Mouse (Mus musculus): ENCODE data around the gene Il11ra1.

Gene Il11ra1

DNA sequence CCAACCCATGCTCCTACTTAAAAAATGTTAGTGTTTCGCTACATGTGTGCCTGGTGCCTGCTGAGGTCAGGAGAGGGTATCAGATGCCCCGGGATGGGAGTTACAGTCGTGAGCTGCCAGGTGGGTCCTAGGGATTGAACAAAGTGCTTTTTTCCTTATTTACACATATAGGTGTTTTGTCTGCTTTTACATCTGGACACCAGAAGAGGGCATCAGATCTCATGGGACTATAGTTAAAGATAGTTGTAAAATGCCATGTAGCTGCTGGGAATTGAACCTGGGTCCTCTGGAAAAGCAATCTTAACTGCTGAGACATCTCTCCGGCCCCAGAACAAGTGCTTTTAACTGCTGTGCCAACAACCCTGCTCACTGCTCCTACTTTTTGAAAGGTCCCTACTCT, 10.4 kb downstream of the Il11ra1 start:
- DNase-seq (ENCODE audit: low spot score): no peak

DNA sequence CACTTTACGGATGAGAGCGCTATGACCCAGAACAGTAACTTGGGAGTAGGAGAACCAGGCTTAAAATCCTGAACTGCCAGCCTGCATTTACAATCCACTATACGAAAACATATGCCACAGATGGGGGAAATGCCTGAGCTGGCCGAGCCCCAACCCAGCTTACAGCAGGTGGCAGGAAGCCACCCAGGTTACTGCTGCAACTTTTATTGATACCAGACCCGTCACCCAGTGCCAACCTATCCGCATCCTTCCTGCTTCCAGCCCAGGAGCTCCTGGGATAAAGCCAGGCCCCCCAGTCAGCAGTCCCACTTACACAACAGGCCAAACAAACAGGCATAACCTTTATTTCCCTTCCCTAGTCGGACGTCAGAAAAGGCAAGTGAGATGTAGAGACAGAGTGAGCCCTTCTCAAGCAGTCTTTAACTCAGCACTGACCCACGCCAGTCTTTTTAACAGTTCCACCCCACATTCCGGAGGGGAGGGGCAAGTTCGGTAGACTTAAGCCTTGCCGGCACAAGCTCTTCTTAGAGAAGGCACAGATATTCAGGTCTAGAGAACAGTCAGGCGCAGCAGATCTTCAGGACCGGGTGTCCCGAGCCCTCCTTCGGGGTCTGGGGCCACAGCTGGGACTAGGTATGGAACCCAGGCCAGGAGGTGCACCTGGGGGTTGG, 12.1 kb downstream of the Il11ra1 start:
- DNase-seq (ENCODE audit: low spot score): no peak

DNA sequence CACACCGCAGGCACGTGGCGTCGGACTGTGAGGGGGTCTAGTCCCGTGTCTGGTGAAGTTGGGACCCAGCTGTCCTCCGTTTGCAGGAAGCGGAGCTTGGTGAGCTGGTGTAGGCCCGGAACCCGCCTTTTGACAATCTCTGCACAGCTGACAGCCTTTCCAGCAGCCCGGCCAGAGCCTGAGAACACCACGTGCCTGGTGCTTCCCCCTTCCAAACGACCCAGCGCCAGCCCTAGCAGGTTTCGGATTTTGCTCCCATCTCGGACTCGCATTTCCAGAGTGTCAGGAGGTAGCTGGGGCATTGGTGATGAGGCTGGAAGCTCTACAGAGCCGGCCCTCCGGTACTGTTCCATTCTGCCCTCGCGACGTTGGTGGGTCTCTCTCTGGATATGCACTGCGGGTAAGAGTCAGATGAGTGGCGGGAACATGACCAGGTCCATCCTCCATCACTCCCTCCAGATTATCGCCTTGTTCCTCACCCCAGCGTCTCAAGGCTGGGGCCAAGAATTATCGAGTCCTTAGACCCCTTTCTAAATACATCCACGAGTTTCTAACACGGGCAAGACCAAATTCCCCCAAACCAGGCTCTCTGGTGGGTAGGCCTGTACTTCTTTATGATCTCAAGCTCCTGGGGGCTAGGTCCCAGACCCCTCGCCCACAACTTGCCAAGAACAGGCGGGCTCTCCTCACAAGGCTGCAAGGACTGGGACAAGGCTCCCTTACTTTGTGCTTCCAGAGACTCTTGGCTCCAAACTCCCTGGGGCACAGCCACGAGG, 12.8 kb downstream of the Il11ra1 start:
- DNase-seq (ENCODE audit: low spot score): no peak

DNA sequence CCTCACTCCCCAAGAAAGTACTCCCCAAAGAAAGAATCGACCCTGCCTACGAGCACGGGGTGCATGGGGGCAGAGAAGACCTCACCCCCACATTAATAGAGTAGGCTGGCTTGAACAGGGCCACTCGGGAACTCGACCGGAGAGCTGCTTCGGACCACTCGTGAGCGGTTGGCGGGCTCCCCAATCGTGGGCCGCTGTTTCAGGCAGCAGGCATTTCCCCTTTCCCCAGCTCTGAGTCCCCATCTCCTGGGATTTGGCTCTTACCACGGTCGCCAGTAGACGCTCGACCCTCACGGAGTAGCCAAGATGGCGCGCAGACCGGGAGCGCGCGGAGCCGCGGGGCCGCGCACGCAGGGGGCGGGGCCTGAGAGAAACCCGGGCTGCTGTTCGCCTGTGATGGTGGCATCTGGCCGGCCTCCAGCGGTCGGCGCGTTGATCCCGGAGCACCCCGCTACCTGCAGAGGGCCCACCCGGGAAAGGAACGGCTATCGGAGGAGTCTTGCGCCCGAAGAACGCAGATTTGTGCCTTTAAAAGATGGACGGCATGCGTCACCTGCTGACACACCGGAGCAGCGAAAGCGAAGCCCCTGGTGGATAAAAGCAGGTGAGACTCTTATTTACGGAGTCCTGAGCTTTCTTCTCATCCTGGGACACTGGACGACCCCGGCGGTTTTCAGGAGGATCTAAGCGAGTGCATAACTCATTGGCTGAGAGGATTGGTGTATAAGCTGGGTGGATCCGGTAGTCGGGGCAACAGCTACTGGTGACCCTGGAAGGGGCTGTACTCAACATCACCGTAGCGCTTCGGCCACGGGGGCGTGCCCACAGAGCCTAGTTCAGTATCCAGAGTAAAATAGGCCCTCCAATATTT, 13.6 kb downstream of the Il11ra1 start, which contains the start of gene Rpp25l:
Rpp25l (minus strand) TSS at position 338 of the 871 bp plus-strand sequence.
- peak; percentile 82 for DNase-seq (ENCODE audit: low spot score)

DNA sequence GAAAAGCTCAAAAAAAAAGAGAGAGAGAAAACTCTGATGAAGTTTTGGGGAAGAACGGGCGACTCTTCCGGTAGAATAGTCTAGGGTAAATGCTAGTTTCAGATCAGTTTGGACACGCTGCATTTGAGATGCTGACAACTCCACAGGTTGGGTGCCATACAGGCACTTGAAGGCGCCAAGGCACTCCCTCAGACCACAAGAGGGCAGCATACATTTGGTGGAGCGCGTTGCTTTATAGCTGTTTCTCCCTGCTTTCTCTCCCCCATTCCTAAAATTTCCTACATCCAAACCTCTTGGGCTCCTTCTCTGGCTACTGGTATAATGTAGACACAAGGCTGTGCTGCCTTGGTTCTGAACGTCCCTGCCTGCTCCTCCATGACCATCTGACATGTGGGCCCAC, 14.5 kb downstream of the Il11ra1 start:
- DNase-seq (ENCODE audit: low spot score): peak; percentile 84

DNA sequence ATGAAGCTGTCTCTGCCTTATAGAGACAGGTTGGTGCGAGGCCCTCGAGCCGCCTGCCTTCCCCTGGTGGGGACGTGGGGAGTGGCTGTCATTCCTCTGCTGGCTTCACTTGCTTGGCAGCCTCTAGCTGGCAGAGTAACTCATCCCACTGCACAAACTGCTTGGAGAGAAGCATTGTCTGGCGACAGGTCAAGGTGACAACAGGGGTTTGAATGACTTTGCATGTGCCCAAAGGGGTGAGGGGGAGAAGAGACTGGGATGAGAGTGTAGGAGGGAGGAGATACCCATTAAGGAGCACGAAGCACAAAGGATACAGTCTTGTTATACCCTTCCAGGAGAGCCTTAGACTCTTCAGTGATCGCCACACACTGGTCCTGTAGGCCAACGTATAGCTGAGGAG, 15.3 kb downstream of the Il11ra1 start:
- DNase-seq (ENCODE audit: low spot score): no peak

DNA sequence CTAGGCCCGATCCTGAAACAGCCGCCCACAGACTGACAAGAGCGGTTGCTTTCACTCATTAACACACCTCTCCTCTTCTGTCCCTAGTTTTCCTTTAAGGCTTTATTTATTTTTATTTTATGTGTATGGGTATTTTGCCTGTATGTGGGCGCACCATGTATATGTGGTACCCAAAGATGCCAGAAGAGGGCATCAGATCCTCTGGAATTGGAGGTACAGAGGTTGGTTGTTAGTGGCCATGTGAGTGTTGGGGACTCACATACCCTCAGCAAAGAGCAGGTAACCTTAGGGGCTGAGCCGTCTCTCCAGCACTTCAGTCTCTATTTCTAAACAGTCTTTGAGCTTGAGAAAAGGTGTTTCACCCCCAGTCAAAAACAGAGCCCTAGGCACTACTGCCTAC, 15.8 kb downstream of the Il11ra1 start:
- peak; percentile 70 for DNase-seq (ENCODE audit: low spot score)

DNA sequence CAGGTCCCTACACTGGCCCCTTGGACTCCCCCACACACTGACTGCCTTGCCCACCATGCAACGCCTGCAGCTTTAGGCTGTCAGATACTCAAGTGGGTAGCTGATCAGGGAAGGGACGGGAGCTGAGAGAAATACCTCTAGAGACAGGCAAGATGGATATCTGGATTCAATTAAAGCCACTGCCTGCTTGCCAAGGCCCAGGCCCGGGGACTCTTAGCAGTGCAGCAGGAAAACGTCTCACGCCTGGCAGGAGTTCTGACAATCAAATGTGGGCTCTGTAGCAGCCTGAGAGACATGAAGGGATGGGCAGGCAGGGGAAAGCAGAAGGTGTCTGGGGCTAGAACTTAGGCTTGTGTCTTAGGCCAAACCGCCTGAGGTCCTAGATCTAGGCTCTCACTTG, 17.0 kb downstream of the Il11ra1 start:
- DNase-seq (ENCODE audit: low spot score): no peak

DNA sequence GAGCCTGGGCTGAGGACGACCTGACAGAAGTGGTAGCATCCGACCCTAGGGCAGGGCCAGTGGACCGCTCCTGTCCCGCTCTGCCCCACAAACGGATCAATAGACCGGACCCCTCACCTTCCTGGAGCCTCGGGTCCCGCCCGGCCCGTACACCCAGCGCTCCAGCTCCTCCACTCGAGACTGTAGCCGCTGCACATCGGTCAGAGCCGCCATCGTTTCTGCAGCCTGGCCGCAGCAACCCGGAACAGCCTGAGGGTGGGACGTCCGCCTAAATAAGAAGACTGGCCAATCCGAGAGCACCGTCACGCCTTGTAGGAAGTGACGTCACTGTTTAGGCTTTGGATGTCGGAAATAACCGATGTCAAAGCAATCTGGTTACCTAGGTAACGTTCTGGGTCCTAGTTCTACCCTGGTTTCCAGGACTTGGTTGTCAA, 23.1 kb downstream of the Il11ra1 start, which contains the start of gene Dctn3:
Dctn3 (minus strand) TSS at position 253 of the 434 bp plus-strand sequence.
- peak; percentile 95 for DNase-seq (ENCODE audit: low spot score)

DNA sequence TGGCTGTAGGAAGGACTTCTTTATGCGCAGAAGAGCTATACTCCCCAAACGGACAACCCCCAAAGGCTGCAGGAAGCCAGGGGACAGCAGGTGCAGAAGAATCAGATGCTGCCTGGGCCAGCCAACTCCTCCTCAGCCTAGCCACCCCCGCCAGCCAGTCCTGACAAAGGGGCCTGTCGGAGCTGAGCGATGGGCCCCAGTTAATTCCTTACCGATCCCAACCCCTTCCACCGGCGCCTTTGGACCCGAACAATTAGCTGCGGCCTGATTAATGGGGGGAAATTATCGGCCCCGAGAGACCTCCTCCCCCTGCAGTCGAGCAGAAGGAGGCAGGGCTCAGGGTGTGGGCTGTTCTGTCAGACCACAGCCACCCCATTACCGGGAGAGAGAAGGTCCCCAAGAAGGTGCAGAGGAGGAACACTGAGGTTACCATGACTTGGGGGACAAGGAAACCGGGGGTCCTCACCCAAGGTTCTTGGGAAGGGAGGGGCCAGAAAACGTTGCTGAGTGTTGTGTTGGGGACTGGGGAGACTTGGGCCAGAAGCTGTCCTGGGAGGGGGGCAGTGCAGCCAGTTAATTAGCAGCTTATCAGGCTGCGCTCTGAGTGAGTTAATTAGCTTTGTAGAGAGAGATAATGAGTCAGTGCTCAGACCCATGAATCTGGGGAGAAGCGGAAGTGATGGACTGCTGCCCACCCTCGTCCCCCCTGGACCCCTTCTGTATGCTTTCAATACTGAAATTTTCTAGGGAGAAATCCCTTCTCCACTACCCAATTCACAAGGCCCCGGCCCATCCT, 27.2 kb downstream of the Il11ra1 start:
- DNase-seq (ENCODE audit: low spot score): no peak

DNA sequence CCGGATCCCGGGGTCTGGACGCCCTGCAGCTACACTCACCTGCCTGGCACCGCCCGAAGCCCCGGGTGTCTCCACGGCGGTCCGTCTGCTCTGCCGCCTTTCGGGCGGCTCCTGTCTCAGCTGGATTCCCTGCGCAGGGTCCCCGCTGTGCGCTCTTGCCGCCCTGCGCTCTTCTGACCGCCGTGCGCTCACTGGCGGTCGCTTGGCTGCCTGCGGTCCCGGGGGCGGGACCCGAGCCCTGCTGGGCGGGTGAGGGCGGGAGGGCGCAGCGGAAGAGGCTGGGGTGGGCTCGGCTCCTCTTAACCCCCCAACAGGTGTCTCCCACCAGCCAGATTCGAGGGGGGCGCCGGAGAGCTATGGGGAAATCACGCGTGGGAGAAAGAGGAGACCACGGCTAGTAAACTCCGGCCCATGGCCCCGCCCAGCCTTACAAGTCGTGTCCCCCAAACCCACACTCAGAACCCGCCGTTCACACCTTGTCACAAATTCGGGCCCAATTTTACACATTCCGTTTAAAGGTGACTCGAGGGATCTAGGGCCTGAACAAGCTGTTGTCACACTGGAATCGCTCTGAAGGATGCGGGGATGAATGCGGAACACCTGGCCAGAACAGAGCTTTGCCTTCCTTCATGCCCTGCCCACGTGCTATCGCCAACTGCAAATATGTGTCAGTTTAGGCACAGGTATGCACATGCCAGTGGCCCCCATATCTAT, 31.4 kb downstream of the Il11ra1 start, which contains the start of gene Arid3c:
Arid3c (minus strand) TSS at position 91 of the 714 bp plus-strand sequence.
- DNase-seq (ENCODE audit: low spot score): no peak

DNA sequence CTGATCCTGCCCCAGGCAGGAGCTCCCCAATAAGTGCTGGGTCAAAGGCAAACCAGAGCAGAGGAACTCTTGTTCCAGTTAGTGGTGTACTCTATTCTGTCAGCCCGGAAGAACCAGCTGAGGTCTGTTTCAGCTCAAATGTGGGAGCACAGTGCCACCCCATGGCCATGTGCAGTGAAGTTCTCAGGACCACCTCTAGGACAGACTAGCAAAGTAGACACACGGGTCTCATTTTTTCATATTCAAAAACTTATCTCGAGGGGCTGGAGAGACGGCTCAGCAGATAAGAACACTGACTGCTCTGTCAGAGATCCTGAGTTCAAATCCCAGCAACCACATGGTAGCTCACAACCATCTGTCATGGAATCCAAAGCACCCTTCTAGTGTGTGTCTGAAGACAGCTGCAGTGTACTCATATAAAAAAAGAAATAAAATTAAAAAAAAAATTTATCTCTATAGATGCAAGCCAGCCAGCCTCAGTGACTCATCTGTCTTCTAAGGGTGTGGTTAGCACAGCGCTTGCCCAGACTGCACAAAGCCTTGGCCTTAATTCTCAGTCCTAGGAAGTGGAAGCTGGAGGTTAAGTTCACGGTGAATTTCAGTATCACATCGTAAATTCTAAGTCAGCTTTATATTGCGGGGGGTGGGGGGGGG, 37.9 kb downstream of the Il11ra1 start:
- peak; percentile 82 for DNase-seq (ENCODE audit: low spot score)

DNA sequence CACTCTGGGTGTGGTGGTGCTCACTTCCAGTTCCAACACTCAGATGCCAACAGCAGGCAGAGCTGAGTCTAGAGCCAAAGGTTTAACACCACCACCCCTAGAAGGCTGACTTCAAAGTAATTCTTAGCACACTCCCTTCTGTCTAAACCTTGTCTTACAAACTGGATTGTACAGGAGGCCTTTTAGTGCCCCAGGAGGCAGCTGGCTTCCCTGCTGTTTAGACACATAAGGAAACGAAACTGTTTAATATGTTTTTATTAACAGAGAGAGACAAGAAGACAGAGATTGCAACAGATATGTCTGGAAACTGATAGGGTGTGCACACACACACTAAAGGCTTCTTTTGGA, 38.4 kb downstream of the Il11ra1 start:
- DNase-seq (ENCODE audit: low spot score): no peak

DNA sequence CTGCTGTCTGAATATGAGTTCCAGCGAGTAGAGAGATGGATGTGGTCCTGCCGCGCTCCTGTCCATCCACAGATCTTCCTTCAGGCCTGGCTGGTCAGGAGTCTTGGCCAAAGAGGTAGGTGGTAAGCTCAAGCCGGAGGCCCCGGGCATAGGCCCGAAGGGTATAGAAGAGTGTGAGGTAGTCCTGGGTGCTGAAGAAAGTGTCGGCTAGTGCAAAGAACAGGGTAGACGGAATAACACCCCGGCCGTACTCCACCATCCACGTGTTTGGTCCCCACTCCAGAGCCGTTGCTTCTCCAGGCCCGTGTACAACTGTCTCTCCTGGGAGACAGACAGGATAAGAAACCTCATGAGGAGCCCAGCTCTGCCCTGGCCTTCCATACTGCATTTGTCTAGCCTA, 39.5 kb downstream of the Il11ra1 start:
- no peak for DNase-seq (ENCODE audit: low spot score)

DNA sequence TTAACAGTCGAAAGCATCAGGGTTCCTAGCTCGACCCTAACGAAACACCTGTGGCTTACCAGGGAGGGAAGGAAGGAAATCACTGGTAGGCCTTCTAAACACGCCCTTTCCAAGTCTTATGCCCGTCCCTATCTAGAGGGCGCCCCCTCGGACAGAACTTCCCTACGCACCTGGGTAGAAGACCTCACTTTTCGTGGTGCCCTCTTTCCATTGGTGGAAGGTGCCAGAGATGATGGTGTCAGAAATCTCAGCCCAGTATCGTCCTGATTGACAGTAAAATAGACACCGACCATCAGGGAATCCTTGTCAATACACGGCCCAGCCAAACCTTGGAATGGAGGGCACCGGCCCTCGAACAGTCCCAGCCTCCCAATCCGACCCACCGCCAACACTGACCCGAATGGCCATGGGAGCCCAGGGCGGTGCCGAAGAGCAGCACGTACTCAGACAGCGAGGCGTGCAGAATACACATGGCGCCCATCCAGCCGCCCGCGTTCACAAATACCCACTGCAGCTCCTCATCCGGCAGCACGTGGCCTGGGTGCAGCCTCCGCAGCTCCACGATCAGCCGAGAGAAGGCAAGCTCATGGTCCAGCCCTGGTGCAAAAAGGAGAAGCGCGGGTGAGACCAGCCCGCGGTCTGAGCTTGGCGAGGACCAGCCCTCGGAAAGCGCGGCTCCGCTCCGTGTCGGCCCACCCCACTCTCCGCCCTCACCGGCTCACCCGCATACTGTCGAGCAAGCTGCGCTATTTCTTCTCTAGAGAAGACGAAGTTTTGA, 40.8 kb downstream of the Il11ra1 start:
- peak; percentile 78 for DNase-seq (ENCODE audit: low spot score)

DNA sequence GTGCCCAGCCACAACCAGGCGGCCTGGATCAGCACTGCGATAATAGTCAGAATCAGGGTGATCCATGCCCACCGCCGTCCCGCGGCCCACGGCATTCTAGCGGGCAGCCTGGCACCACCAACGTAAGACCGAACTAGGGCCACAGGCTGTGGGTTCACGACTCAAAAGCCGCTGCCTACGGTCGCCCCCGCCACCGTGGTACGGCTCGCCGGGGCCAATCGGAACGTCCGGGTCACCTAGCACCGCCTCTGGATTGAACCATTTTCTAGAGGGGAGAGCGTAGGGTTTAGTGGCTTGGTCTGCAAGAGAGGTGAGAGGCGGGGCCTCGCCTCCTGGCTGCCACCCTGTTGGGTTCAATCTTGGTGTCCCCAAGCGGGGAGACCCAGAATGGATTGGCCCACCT, 41.4 kb downstream of the Il11ra1 start:
- peak; percentile 94 for DNase-seq (ENCODE audit: low spot score)

DNA sequence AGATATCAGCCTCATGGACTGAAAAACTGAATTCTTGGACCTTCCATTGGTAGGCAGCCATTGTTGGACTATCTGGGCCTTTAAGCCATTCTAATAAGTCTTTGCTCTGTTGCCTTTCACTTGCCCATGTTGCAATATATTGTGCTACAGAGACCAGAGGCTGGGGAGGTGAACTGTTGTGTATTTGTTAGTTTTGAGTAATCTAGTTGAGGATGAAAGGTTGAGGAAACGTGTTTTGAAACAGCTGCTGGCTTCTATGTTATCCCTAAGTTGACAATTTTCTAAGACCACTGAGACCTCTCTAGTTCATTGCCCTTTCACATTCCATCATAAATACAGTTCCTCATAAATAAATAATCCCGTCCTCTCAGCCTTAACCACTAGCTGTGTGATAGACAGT, 44.3 kb downstream of the Il11ra1 start:
- DNase-seq (ENCODE audit: low spot score): no peak

DNA sequence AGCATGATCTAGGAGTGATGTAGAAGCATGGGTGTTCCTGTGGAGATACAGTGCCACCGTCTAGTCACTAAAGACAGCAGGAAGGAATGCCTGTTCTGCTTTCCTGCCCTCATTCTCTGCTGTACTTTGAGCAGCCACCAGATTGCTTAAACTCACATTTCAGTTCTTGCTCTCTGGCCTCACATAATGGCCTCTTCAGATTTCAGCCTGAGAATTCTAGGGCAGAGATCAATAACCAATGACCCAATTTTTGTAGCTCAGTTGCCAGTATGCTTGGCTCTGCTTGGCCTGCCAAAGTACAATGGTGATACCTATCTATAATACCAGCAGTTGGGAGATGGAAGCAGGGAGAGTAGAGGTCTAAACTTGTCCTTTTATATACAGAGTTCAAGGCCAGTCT, 45.2 kb downstream of the Il11ra1 start:
- DNase-seq (ENCODE audit: low spot score): no peak

DNA sequence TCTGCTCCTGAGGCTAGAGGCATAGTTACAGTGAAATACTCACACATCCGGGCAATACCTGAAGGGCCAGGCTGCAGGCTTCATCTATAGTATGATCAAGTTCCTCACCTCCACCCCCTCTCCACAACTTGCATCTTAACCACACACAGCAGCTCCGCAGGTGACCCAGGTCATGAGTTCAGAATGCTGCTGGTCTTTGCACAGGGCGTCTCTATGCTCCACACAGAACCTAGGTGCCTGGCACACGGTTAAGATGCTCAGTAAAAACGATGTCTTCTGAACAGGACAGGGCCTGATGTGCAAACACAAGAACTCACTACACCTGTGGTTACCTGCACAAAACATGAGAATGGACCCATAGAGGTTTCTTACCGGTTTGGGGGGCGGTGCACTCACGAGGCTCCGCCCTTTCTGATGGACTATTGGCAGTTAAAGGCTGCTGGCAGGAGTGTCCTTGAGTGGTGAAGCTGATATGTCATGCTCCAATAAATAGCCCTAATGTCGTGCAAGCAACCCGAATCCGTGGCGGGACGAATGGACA, 55.1 kb downstream of the Il11ra1 start, which contains the start of gene Galt:
Galt (plus strand) TSS at position 432 of the 541 bp plus-strand sequence.
- no peak for DNase-seq (ENCODE audit: low spot score)
